Mouse (Mus musculus) thymus, postnatal 25 days (tissue): ENCODE data around the gene Dmac2.

Experiments used
- DNase-seq: peaks from one replicate; pipeline ENCODE4 v3.0.0; 2022

Dmac2 gene

DNA sequence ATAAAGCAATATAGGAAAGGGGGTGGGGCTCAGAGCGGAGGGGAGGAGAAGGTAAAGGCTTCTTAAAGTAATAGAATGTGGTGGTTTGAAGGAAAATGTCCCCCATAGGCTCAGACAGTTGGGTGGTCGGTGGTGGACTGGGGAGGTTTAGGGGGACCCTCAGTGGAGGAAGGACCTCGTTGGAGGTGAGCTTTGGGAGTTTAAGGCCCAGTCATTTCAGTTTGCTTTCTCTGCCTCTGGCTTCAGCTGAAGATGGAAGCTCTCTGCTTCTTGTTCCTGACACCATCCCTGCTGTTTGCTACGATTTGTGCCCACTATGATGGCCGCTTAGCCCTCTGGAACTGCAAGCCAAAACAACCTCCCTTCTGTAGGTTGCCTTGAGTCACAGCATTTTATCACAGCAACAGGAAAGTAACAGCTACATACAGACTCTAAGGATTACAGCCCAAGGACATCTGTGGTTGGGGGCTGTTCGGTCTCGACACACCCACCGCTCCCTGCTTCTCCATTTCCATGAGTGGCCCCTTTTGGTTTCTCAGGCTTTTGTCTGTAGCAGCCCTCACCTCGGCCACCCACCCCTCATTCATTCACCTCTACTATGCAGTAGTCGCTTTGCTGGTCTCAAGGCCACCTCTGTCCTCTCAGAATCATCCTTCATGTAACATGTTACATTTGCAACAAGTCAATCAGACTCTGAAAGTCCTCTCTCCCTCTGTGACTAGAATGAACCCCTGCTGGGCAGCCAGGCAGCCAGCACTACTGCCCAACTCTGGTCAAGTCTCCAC lies 1.6 kb upstream of the Dmac2 start:
- DNase-seq, result no peak

- no peak for DNase-seq
These were observed 443 bp downstream of the Dmac2 start for GRCm38 (mm10) chr7:25619722-25619991.

DNA sequence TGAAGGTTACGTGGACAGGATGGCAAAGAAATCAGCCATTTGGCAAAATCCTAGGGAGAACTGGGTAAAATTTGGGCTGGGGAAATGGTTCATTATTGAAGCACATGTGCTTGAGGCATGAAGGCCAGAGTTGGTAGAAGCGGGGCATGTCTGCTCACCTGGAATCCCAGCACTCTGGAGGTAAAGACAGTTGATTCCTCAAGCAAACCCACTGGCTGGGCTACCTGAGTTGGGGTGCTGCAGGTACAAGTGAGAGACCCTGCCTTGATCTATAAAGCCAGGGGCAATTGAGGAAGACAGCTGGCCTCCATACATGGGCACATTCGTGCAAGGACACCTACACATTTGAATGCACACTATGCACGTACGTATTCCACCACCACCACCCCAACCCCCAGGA lies 887 bp downstream of the Dmac2 start:
- no peak for DNase-seq

DNA sequence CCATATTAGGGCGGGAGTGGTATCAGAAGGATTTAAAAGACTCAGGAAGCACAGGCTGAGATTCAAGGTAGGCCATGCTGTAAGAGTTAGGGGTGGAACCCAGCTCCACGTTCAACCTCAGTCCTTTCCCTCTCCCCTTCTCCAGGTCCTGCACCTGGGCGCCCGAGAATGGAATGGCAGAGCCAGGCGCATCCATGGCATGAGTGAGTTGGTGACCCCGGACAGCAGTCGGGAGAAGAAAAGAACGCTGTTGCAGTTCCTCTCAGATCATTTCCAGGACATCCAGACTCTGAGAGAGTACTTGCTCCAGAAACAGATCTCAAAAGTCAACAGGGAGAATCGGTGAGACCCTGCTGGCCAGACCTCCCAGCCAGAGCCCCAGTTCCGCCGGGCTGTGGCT lies 1.5 kb downstream of the Dmac2 start:
- no peak for DNase-seq

DNA sequence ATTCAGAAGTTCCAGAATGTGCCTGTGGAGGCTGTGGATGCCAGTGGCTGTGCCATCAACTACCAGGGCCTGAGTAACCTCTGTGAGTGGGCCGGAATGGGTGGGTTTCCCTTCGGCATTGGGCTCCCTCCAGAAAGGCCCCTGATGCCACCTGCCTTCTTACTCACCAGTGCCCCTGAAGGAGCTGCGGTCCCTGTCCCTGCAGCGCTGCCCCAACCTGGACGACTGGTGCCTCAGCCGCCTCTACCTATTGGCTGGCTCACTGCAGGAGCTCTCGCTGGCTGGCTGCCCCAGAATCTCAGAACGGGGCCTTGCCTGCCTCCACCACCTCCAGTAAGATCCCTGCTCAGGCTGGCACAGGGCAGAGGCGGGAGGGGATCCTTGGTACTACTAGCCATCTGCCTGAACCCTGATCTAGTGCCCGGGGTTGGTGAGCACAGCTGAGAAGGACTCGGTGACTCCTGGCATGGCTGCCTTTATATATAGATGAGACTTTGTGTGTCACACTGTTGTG lies 4.7 kb downstream of the Dmac2 start:
- DNase-seq, result no peak

GRCm38 (mm10) chr7:25624851-25625250 lies 5.6 kb downstream of the Dmac2 start:
- no peak for DNase-seq

DNA sequence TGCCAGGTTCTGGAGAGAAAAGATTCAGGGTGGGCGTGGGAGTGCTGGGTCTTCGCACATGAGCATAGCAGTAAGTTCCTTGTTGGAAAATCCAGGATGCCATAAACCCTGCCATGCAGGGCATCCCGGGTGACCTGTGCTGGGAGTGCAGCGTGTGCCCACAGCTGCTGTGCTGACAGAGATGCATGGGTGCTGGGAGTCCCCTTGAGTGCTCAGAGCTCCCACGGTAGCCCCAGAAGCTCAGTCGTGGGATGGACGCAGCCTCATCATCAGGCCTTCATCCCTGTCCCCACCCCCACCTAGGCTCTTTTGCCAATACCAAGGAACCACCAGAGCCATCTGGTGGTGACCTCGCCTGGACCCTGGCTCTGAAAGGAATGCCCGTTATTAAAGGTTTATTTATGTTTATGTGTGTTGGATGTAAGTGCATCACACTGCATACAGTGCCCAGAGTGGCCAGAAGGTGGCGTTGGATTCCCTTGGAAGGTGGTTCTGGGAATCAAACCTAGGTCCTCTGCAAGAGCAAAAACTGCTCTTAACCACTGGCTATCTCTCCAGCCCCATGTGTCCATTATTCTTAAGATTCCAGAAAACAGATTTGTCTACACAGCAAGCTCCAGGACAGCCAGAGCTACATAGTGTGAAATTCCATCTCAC lies 6.5 kb downstream of the Dmac2 start:
- peak; percentile 69 for DNase-seq

- DNase-seq, result peak; percentile 62
These were observed 7.6 kb downstream of the Dmac2 start, which contains the start of gene B3gnt8 for GRCm38 (mm10) chr7:25626509-25627430. Gene B3gnt8, plus strand, starts transcription at chr7:25626654.

DNA sequence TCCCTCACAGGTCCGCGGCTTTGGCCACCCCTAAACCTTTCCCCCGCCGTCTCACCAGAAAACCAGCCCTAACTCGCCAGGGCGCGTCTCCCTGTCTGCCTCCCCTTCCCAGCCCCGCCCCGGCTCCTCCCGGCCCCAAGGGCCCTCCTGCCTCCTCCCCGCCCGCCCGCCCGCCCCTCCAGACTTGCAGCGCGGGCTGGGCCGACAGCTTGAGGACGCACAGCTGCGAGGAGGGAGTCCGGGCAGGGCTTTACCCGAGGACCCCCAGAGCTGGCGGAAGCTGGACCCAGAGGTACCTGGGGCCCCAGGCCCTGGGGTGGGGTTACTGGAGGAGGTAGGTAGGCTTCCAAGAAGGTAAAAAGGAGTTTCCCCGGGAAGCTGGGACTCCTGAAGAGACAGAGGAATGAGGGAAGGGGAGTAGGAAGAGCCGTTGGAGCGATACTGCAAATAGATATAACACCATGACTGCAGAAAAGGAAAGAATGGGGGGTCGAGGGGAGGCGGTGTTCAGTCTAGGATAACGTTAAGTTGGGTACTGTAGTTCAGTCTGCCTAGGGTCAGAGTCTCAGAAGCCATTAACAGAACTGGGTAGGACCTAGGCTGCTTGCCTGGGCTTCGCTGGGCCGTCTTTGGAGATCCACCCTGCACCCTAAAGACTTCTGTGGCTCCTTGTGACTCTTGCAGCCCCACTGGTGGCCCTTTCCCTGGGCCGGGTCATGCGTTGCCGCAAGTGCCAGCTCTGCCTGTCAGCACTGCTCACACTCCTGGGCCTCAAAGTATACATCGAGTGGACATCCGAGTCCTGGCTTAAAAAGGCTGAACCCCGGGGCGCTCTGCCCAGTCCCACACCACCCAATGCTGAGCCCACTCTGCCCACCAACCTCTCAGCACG lies 8.5 kb downstream of the Dmac2 start:
- peak; percentile 77 for DNase-seq

- no peak for DNase-seq
These were observed 9.1 kb downstream of the Dmac2 start for GRCm38 (mm10) chr7:25628323-25628620.

GRCm38 (mm10) chr7:25632679-25633078 lies 13.5 kb downstream of the Dmac2 start:
- no peak for DNase-seq

DNA sequence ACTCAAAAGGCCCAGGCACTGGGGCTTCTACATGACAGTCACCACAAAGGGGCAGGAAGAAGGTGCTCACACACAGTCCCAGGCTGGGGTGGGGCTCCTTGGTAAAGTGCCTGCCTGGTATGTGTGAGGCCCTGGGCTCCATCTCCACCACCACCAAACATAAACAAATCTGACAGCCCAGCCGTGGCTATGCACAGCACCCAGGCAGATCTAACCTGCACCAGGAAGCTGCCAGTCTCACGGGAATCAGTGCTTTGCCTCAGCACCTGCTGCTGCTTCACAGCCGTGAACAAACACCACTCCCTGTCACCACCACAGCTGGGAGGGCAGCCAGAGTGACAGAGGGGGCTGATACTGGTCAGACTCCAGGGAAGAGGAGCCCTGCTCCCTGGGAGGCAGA lies 17.2 kb downstream of the Dmac2 start:
- peak; percentile 52 for DNase-seq

- DNase-seq, result no peak
These were observed 17.9 kb downstream of the Dmac2 start for GRCm38 (mm10) chr7:25637099-25637498.

DNA sequence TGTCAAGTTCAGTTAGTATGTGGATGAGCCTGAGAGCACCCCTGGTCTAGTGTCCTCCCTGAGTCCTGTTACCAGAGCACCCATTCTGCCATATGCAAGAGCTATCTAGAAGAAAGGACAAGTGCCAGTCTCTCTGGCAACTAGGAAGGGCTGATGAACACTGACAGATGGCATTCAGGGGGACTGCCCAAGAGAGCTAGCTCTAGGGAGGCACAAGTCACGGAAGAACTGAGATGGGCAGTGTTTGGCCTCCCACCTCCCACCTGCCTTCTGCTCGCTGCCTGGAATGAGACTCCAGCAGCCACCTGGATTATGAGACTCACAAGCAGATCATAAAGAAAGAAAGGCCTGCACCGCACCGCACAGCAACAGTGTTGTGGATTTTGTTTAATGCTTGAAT lies 20.5 kb downstream of the Dmac2 start:
- DNase-seq, result no peak

DNA sequence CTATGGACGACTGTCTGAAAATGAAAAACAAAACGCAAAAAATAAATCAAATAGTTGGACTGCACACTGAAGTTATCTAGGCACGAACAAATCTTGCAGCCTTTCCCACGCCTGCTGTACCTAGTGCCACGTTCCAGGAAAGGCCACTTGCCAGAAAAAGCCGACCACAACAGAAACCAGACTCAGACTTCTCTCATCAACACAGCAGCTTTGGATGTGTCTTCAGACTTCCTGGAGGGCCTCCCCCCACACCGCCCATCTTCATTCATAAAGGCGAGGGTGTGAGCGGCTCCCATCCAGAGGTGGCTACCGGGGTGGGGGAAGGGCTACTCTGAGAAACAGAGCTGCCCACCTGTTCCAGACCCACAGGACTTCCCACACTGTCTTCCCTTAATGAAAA lies 24.9 kb downstream of the Dmac2 start:
- DNase-seq, result no peak

- DNase-seq, result no peak
These were observed 25.4 kb downstream of the Dmac2 start for GRCm38 (mm10) chr7:25644631-25645030.

DNA sequence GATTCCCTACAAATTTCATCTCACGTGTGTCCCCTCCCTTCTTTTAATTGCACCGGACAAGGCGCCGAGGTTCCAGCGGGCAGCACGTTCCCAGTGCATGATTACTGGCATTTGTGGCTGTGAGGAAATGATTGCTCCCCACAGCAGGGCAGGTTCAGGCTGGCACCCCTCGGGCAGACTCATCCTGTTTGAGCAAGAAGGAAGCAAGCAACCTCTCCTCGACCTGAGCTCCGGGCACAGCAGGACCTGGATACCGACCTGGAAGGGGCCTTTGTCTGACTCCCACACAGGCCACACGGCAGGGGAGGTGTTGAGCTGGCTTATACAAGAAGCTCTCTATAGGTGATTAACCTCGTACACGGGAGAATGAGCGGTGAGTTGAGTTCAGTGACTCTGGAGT lies 25.9 kb downstream of the Dmac2 start:
- peak; percentile 49 for DNase-seq

DNA sequence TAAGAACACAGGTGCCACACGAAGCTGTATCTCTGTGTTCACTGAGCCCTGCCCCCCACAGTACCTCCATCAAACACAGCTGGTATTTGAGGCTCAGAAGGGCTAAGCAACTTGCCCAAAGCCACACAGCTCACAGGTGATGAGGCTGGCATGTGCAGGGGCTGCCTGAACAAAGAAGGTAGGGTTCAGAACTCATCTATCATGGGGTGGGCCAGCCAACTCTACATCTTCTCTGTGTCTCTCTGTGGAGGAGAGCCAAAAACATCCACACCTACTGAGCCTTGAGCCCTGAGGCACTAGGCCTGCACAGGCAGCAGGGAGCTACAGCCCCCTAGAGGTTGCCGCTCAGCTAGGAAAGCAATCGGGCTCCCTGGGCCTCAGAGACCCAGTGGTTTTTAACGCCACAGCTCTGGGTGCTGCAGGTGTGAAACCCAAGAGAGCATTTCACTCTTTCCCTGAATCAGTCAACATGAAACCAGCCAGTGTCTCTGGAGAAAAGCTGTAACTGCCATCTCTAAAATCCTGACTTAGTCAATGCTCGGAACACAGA lies 28.4 kb downstream of the Dmac2 start:
- peak; percentile 84 for DNase-seq

- DNase-seq, result no peak
These were observed 30.6 kb downstream of the Dmac2 start for GRCm38 (mm10) chr7:25649839-25650238.

- DNase-seq, result peak; percentile 58
These were observed 32.1 kb downstream of the Dmac2 start for GRCm38 (mm10) chr7:25651281-25651680.

DNA sequence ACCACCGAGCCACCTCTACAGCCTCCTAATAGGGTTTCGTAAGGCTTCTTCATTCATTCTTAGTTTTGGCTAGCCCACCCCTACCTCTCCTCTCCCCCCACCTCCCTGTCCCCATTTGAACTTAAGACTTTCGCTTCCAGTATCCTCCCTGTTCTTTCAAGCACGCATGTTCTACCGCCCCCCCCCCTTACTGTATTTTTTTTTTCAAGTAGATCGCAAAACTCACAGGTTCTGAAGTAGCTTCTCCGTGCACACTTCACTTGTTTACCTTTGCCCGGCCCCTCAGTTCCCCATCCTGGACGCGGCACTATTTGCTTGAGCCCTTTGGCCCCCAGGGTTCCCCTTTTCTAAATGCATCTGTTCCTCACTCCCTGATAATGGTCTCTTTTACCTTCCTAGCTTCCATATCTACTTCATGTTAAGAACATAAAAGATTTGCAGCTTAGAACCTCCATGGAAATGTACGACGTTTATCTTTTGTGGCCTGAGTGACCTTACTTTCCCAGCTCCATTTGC lies 33.1 kb downstream of the Dmac2 start:
- DNase-seq, result no peak
